Mouse (Mus musculus): Measurements from ENCODE around the gene Vmn2r-ps159. TPM values are rescaled to one million over a fixed set of nuclear protein-coding genes. Genes with fewer than 3 reads are reported as not detected.

The Vmn2r-ps159 gene
- not detected in 2 replicates for polyA plus RNA-seq (2021; fragmentation: Nextera tagmentation)
- long read RNA-seq, experiment 1: 0 reads
- long read RNA-seq, experiment 2: 0 reads

DNA sequence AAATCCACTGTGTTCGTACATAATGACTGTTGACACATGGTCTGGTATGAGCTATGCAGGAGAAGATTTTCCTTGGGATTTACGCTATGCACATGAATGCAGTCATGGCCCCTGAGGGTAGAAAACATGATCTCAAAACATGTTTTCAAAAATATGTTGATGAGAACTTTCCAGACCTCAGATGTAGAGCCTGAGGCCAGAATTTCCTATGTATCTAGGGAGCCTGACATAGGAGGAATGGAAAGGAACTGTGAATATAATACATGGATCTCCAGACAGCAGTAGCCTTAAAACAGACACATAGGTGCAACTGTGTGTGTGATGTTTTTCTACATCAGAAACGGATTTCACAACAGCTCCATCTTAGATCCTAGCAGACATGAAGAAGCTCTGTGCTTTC lies at the start of gene Vmn2r-ps159:
Gene Vmn2r-ps159 (plus strand): TSS at position 301 of the 400 bp plus-strand sequence.

Other genes with a start within 250 kb of the Vmn2r-ps159 start
- gene 9430015G10Rik, start 221.1 kb upstream of the Vmn2r-ps159 start, polyA plus RNA-seq (2021; fragmentation: Nextera tagmentation): 5.7 and 6.6 TPM in 2 replicates
- 0.08 TPM in 1 of 2 replicates, not detected in the other for gene Rnf223, start 200.6 kb upstream of the Vmn2r-ps159 start, polyA plus RNA-seq (2021; fragmentation: Nextera tagmentation)
- gene Agrn, start 133.6 kb upstream of the Vmn2r-ps159 start, polyA plus RNA-seq (2021; fragmentation: Nextera tagmentation): 11.2 and 12.8 TPM in 2 replicates
- gene Isg15, start 130.3 kb upstream of the Vmn2r-ps159 start, polyA plus RNA-seq (2021; fragmentation: Nextera tagmentation): 0.65 and 1.7 TPM in 2 replicates
- gene AW011738, start 127.8 kb upstream of the Vmn2r-ps159 start, polyA plus RNA-seq (2021; fragmentation: Nextera tagmentation): 0.93 and 1.3 TPM in 2 replicates
- 0.34 and 0.39 TPM in 2 replicates for gene Perm1, start 115.2 kb upstream of the Vmn2r-ps159 start, polyA plus RNA-seq (2021; fragmentation: Nextera tagmentation)
- gene Plekhn1, start 96.2 kb upstream of the Vmn2r-ps159 start, polyA plus RNA-seq (2021; fragmentation: Nextera tagmentation): 2.8 and 3.1 TPM in 2 replicates
- gene Noc2l, start 95.1 kb upstream of the Vmn2r-ps159 start, polyA plus RNA-seq (2021; fragmentation: Nextera tagmentation): 7.8 and 8.0 TPM in 2 replicates
- 0.54 and 0.68 TPM in 2 replicates for gene Samd11, start 75.4 kb upstream of the Vmn2r-ps159 start, polyA plus RNA-seq (2021; fragmentation: Nextera tagmentation)